Mouse (Mus musculus) urinary bladder, adult 18-20 months (tissue): ENCODE data around the gene Utp18.

Source experiments
- DNase-seq, 2 experiments: peaks; one replicate each; pipeline ENCODE4 v3.0.0; 2022; ENCODE audit warnings: low spot score in 2 of 2, mixed read lengths in 2 of 2

The Utp18 gene

DNA sequence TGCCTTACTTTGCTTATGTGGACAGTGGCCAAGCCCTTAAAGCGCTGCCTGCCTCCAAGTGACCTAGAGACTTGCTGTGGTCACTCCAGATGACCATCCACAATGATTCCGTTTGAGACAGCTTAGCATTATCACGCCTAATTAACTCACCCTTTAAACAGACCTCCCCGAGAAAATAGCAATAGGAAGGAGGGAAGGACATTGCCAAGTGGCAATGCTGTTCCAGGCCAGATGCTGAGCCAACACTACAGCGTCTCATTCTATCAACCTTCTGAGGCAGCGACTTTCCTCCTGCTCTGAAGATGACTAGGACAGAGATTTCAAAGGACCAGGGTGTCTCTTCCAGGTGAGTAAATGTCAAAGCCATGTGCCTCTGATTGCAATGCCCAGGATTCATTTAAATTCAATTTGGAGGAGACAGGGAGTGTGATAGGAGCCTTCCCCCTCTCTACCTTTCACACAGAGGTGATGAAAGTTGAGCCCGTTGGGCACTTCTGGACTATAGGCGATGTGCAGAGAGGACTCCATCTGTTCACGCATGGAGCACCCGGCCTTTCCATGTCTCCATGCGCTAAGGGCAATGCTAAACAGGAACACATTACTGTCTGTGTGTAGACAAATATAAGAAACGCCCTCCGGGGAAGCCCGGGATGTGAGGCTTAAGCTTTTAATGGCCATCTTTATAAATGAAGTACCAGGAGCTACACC lies 56.8 kb downstream of the Utp18 start:
- no peak for DNase-seq

DNA sequence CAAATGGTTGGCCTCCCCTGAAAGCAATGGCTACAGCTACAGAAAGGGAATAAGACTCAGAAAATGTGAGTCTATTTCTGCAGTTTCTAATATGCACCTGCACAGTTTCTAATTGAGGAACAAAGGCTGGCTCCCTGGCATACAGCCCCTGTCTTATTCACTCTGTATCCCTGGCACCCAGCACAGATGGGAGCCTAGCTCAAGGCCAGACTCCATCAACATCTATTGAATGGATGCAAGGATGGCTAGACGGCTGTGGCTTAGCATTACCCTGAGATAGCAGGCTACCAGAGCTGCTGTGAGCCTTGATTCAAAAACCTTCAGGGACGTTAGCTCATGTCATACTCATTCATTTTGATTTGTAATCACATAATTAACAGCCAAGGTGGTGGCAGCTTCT lies 63.3 kb downstream of the Utp18 start:
- DNase-seq, result no peak

DNA sequence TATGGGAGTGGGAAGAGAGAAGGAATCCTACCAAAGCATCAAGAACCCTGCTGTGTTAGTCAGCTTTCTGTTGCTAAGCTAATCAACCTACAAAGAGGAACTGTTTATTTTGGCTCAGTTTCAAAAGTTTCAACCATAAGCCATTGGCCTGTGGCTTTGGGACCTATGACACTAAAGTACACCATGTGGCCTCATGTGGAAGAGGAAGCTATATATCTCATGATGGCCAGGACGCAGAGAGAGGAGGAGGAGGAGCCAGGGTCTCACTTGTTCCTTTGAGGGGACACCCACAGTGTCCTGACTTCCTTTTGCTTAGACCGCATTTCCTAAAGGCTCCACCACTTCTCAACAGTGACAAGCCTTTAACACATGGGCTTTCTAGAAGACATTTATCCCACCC lies 64.0 kb downstream of the Utp18 start:
- DNase-seq, result no peak

DNA sequence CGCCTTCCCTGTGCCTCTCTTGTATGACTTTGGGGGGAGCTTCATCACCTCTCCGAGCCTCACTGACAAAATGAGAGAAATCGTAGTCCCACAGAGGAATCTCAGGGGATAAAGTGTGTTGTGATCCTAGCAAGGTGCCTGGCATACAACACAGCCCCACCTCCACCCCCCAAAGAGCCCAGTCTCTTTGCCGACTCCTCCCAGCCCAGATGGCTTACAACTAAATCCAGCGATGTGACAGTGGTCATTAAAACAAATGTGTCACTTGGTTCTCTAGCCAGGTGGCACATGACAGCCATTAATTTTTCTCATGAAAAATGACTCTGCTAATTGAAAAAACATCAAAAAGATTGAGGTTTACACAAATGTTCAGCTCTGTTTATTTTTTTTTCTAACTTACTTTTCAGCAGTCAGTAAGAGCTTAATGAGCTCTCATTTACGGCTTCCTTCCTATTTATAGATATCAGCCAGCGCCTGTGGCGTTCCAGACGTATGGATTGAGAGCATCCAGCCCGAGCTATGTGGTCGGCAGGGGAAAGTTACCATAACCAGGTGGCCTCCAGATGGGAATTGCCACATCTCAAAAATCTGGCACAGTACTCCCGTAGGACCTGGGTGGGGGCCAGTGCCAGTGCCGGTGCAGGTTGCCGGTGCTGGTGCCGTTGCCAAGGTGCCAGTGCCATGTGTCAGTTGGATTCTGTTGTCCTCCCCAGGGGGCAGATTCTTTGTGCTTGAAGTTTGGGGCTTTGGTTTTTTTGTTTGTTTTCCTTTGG lies 67.4 kb downstream of the Utp18 start:
- DNase-seq, result no peak

DNA sequence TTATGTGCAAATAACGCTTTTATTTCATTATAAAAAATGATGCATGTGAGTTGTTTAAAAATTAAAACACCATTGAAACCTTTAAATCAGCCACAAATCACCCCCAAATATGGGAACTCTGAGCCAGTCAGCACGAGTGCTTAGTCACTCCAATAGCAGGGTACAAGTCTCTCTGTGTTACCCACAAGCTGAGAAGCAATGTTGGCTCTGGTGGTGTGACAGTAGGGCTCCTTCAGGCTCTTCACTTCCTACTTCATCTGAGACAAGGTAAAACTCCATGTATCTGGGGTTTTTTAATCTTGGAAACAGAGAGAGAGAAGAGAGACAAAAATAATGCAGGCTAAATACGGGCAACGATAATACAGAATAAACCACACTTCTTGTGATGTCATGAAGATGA lies 72.6 kb downstream of the Utp18 start:
- no peak for DNase-seq

DNA sequence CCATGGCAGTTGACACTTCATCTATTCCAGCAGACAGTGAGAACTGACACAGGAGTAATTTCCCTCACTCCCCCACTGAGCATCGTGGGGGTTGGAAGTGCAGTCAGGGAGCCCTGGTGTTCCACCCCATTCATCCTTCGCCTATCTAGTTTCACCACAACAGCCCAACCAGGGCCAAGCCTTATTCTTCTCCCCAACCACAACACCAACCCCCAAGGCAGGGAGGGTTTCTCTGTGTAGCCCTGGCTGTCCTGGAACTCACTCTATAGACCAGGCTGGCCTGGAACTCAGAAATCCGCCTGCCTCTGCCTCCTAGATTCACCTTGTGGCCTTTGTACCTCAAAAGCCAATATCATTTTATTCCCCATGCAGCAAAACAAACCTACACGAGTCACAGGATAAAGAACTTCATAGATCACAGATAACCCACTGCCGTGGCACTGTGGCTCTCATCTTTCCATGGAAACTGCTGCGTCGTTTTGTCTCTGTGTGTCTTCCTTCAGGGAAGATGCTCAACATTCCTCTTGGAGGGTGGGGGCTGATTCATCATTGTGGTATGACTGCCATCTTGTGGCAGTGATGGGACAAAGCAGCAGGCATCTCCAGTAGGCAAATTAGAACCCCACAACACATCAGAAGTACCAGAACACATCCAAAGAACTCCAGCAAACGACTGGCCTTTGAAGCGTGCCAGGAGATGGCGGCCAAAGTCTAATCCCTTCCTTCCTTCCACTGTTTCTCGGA lies 73.3 kb downstream of the Utp18 start:
- no peak for DNase-seq
